Mouse (Mus musculus): ENCODE data around the gene Gm17361. TPM values are rescaled to one million over a fixed set of nuclear protein-coding genes. Genes with fewer than 3 reads are reported as not detected.
"Not testable (repeated sequence)": the region's sequence is repeated elsewhere in the genome, so short reads cannot be mapped to it uniquely, and the experiment has no call there.

Gene Gm17361
- not detected in 2 replicates for polyA plus RNA-seq (2016; fragmentation: Nextera tagmentation; extraction: Ambion mirVana)

DNA sequence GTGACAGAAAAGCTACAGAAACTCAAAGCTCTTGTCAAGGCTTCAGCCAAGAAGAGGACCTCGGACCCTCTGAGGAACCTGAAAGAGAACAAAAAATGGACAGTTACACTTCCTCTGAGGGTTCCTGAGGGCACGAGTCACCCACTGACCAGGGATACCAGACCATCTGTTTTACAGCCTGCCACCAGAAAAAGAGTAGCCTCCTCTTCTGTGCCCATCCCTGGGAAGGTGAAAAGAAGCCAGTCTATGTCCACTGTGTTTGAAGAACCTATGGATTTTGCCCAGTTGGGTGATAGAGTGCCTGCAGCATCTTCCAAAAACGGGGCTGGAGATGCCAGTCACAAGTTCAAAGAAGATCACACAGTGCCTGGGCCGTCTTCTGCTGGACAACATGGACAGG is at the start of gene Gm17361:
TSS of gene Gm17361 (plus strand) at position 301 of the 400 bp plus-strand sequence.
- not testable (repeated sequence) for H3K4me3 ChIP-seq; H3K9me3 ChIP-seq; H3K36me3 ChIP-seq; H3K27ac ChIP-seq; H3K4me2 ChIP-seq (replicated peaks); H3K4me1 ChIP-seq; H3K27me3 ChIP-seq (replicated peaks); H3K9ac ChIP-seq; ATAC-seq (ENCODE audit: low FRiP score, low read depth)
- no CpG with 5 or more reads among the region's 4 CpGs for WGBS

All from neural tube, embryonic 12.5 days (tissue).